Mouse (Mus musculus) kidney, adult 2 months (tissue): ENCODE data around the gene Lamc2. TPM values are rescaled to one million over a fixed set of nuclear protein-coding genes. Genes with fewer than 3 reads are reported as not detected.

Source experiments
- DNase-seq: peaks from one replicate; pipeline ENCODE4 v3.0.0; 2021
- H3K27ac ChIP-seq: fragments of 200-500 bp; 2 replicates; pipeline ENCODE4 v1.5.1; 2012; ENCODE audit warnings: low read depth, low read length, control low read depth, inconsistent platforms; ENCODE audit not compliant: insufficient read depth
- H3K27me3 ChIP-seq: fragments of 200-500 bp; replicated peaks from 2 replicates; pipeline ENCODE4 v1.6.1; 2012; ENCODE audit warnings: mild to moderate bottlenecking, moderate library complexity, low read length, inconsistent platforms; ENCODE audit not compliant: control insufficient read depth, insufficient read depth
- H3K36me3 ChIP-seq: fragments of 200-500 bp; 2 replicates; pipeline ENCODE4 v1.6.1; 2012; ENCODE audit warnings: mild to moderate bottlenecking, moderate library complexity, low read length, inconsistent platforms; ENCODE audit not compliant: control insufficient read depth, insufficient read depth
- H3K4me1 ChIP-seq: fragments of 200-500 bp; 2 replicates; pipeline ENCODE4 v1.6.1; 2011; ENCODE audit warnings: low read length; ENCODE audit not compliant: control insufficient read depth, insufficient read depth
- H3K4me3 ChIP-seq: fragments of 200-500 bp; 2 replicates; pipeline ENCODE4 v1.5.1; 2011; ENCODE audit warnings: mild to moderate bottlenecking, low read depth, low read length, control low read depth; ENCODE audit not compliant: insufficient read depth
- CTCF ChIP-seq: fragments of 200-500 bp; conservative IDR thresholded peaks from 2 replicates; pipeline ENCODE4 v1.5.1; 2011; ENCODE audit warnings: low read depth, mild to moderate bottlenecking, control low read depth, low read length, moderate library complexity, mixed read lengths; ENCODE audit not compliant: insufficient read depth, insufficient read length
- POLR2A ChIP-seq: fragments of 200-500 bp; IDR thresholded peaks from one replicate; pipeline ENCODE4 v1.6.1; 2011; ENCODE audit warnings: low read depth, low read length, control low read depth
- WGBS: fragments of 180-500 bp; shearing (Covaris S2); methylation state at CpG from one replicate; pipeline ENCODE4 v1.1.7; 2018; 5-methylcytosine and 5-hydroxymethylcytosine counted together
- polyA plus RNA-seq: library from polyadenylated mRNA; depleted of rRNA; stranded (reverse); fragments of >200 nt; gene quantifications from 2 replicates; pipeline ENCODE4 v1.2.3, GENCODE M21; 2012

Lamc2 gene
- polyA plus RNA-seq, 1 experiment, result 7.0 TPM

GRCm38 (mm10) chr1:153224331-153224730, 38.1 kb upstream of the Lamc2 start:
- peaks cover 12% of the 10 kb centered on the region for H3K36me3 ChIP-seq
- 61% methylated on average over 5 of the region's 5 CpGs for WGBS
- H3K4me1 ChIP-seq, result no peaks in the 10 kb centered on the region
- TF ChIP-seq CTCF (no peak), POLR2A (no peak)
- H3K27me3 ChIP-seq, result no peaks in the 10 kb centered on the region
- no peak overlapping the region for H3K4me3 ChIP-seq
- no peak overlapping the region for H3K27ac ChIP-seq
- DNase-seq, result peak; percentile 43

- Histone ChIP-seq H3K36me3 (peaks cover 3% of the 10 kb centered on the region), H3K4me1 (no peaks in the 10 kb centered on the region), H3K4me3 (no peak overlapping the region), H3K27me3 (no peaks in the 10 kb centered on the region), H3K27ac (no peak overlapping the region)
- DNase-seq, result no peak
- WGBS, result 65% methylated on average over 9 of the region's 9 CpGs
- no peak for TF ChIP-seq CTCF
- no peak for TF ChIP-seq POLR2A
Observed at GRCm38 (mm10) chr1:153219376-153219775, 33.1 kb upstream of the Lamc2 start.

GRCm38 (mm10) chr1:153216516-153216915, 30.3 kb upstream of the Lamc2 start:
- TF ChIP-seq CTCF (no peak), POLR2A (no peak)

GRCm38 (mm10) chr1:153215676-153216075, 29.4 kb upstream of the Lamc2 start:
- no peak overlapping the region for H3K27ac ChIP-seq
- H3K36me3 ChIP-seq, result peaks cover 3% of the 10 kb centered on the region; the same call in 1 of the 2 replicates
- DNase-seq, result no peak
- H3K27me3 ChIP-seq, result no peaks in the 10 kb centered on the region
- no peaks in the 10 kb centered on the region for H3K4me1 ChIP-seq
- H3K4me3 ChIP-seq, result no peak overlapping the region
- 85% methylated on average over 5 of the region's 5 CpGs for WGBS
- TF ChIP-seq CTCF, result no peak
- no peak for TF ChIP-seq POLR2A

More at GRCm38 (mm10) chr1:153216516-153216915, 30.3 kb upstream of the Lamc2 start:
- Histone ChIP-seq H3K27ac (no peak overlapping the region), H3K27me3 (no peaks in the 10 kb centered on the region), H3K4me1 (no peaks in the 10 kb centered on the region), H3K4me3 (no peak overlapping the region), H3K36me3 (peaks cover 3% of the 10 kb centered on the region; the same call in 1 of the 2 replicates)
- DNase-seq, result no peak
- 95% methylated on average over 4 of the region's 4 CpGs for WGBS

- no peak overlapping the region for H3K27ac ChIP-seq
Observed at GRCm38 (mm10) chr1:153210992-153211391, 24.7 kb upstream of the Lamc2 start.

GRCm38 (mm10) chr1:153210198-153210597, 24.0 kb upstream of the Lamc2 start:
- 88% methylated on average over 2 of the region's 2 CpGs for WGBS

More at GRCm38 (mm10) chr1:153210992-153211391, 24.7 kb upstream of the Lamc2 start:
- TF ChIP-seq CTCF, result no peak
- no peak for TF ChIP-seq POLR2A
- no peak for DNase-seq
- Histone ChIP-seq H3K4me1 (no peaks in the 10 kb centered on the region), H3K27me3 (no peaks in the 10 kb centered on the region), H3K4me3 (no peak overlapping the region), H3K36me3 (no peaks in the 10 kb centered on the region)
- WGBS, result 54% methylated on average over 4 of the region's 4 CpGs

GRCm38 (mm10) chr1:153202195-153202594, 15.9 kb upstream of the Lamc2 start:
- Histone ChIP-seq H3K27me3 (no peaks in the 10 kb centered on the region; the same call in 1 of the 2 replicates), H3K4me1 (no peaks in the 10 kb centered on the region)
- WGBS, result 62% methylated on average over 8 of the region's 8 CpGs

More at GRCm38 (mm10) chr1:153210198-153210597, 24.0 kb upstream of the Lamc2 start:
- Histone ChIP-seq H3K27me3 (no peaks in the 10 kb centered on the region), H3K36me3 (no peaks in the 10 kb centered on the region), H3K4me1 (no peaks in the 10 kb centered on the region), H3K27ac (no peak overlapping the region), H3K4me3 (no peak overlapping the region)
- DNase-seq, result no peak
- TF ChIP-seq POLR2A (no peak), CTCF (no peak)

More at GRCm38 (mm10) chr1:153202195-153202594, 15.9 kb upstream of the Lamc2 start:
- Histone ChIP-seq H3K4me3 (no peak overlapping the region), H3K36me3 (no peaks in the 10 kb centered on the region), H3K27ac (no peak overlapping the region)
- TF ChIP-seq POLR2A, result no peak
- no peak for TF ChIP-seq CTCF
- DNase-seq, result no peak
